Mouse (Mus musculus) spleen, postnatal 4 days (tissue): ENCODE results near the gene Nav3.

Source experiments
- DNase-seq, 2 experiments: peaks; one replicate each; pipeline ENCODE4 v3.0.0; 2022; ENCODE audit warnings: low spot score in 2 of 2

Nav3 gene

DNA sequence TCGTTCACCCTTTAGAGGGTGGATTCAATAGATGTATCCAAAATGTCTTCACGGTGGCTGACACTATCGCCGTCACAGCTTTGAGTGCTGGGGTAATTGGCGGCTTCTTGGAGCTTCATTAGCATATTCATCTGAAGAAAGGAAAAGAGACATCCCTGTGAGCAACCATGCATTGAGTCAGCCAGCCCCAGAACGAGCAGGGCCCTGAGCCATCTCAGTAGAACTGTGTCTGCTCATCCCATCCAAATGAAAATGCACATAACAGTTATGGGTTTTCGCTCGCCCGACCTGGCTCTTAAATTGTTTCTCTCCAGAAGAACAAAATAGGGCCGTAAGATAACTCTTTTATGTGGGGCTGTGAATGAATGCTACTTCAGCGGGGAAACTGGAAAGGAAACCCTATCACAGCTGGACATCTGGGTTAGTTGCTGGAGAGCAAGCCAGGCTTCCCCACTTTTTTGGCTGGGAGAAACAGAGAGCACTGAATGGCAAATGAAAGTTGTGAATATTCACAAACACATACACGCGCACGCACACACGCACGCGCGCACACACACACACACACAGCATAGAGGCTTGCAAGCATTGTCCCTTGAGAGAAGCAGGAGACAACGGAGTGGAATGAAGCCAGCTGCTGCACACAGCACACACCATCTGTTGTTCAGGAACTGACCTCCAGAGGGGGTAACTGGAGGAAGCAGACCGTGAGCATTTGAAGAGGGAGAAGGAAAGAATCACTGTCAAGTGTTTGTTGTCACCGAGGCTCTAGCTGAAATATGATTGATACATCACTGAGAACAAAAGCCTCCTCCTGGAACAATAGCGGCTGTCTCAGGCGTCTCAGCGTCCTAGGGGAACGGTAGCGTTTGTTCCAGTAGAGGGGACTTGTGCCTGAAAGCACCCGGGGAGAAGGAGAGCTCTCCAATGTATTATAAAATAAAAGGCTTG lies 771.6 kb downstream of the Nav3 start:
- no peak for DNase-seq

DNA sequence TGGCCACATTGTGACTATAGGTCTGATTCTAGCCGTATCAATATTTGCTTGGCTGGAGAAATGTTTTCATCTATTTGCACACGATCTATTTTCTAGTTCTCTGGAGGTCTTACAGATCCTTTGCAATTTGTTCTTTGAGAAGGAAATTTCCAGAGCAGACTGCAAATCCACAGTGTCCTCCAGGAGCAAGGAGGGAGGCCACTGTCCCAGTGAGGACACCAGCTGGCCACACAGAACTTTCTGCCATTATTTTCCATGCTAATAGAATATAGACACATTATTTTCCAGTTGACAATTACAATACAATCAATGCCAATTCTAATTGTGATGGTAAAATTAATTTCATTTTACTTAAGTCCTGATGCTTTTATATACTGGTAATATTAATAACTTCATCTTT lies 783.1 kb downstream of the Nav3 start:
- DNase-seq: no peak

DNA sequence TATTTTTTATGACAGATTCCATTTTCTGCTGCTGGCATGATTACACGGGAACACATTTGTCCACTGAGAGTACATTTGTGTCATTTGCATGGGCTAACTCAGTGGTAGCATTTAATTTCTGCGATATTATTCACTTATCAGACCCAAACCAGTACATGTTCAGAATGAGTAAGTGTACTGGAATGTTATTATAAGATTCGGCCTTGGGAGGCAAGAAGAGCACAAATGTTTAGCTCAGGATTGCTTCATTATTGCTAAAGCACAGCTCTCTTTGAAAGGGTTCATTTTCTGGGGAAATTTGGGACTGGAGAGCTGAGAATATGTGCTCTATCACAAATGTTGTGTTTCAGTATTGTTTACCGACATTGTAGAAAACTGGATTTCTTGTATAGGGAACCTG lies 788.6 kb downstream of the Nav3 start:
- DNase-seq: no peak

DNA sequence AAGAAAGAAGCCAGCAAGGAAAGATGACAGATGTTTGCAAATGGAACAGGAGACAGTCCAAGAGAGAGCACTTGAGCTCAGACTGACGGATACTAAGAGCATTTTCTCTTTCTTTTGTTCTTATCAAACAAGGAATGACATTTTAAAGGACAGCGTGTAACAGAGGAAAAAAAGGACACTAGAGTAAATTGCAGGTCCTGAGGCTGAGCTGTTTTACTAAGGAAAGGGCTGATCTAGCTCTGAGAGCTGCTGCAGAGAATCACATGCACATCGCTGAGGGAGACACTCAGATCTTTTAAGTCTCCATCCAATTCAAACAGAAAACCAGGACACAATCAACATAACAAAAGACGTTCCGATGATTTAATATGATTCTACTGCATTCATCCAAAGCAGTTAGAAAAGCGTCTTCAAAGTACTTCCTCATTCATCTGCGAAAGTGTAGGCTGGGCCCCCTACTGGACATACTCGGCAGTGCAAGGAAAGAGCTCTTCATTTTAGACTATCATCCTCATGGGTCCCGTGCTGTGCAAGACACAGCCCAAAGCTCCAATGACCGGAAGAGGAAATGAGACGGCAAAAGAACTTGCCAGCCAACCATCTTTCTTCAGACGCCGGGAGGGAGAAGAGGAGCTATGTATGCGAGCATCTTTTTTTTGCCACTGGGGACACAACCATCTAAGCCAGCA lies 791.2 kb downstream of the Nav3 start:
- DNase-seq: no peak

DNA sequence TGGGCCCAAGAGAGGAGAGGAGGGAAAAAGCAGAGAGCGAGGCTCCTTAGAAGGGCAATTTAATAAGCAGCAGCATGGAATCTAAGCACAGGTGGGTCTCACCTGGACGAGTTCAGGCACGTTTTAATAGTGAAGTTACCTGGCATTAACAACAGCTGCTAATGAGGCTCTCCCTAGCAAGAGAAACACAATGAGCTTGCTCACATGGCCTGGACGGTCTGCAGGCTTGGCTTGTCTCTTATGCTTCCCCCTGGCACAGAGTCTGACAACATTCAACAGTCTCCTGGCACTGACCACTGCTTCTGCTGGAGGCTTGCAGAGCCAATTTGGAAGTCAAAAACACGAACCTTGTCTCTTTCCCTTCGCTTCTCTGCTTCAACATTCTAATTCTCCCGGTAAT lies 804.5 kb downstream of the Nav3 start:
- no peak for DNase-seq

DNA sequence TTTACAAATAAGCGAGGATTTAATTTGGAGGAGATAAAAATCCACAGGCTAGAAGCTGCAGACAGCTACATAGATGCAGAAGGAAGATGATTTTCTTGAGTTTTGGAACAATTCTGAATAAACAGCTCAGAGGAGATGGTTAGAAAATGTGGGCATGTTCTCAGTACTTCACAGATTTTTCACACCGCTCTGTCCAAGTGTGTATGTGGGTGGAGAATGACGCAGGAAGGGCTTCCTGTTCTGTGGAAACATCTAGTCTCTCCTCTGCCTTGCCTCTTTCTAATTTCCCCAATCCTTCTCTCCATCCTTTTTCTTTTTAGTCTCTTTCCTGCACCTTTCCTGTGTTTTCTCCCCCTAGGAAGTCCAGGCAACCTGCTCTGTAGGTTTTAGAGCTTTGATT lies 812.4 kb downstream of the Nav3 start:
- no peak for DNase-seq

DNA sequence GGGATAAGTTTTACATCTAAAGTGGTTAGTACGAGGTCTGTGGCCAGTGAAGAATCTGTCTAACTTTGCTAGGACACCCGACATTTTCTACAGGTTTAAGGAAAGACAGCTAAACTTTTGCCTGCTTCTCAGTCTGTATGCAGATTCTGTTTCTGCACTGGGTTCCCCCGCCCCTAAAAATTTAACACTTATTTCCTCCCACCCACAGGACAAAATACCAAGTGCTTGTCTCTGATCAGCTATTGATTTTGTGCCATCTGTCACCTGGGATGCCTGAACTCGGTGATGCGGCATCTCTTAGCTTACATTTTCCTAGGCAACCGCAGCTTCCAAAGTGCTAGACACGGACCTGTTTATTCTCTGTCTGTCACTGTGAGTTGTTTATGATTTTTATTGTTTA lies 814.2 kb downstream of the Nav3 start:
- DNase-seq: no peak

DNA sequence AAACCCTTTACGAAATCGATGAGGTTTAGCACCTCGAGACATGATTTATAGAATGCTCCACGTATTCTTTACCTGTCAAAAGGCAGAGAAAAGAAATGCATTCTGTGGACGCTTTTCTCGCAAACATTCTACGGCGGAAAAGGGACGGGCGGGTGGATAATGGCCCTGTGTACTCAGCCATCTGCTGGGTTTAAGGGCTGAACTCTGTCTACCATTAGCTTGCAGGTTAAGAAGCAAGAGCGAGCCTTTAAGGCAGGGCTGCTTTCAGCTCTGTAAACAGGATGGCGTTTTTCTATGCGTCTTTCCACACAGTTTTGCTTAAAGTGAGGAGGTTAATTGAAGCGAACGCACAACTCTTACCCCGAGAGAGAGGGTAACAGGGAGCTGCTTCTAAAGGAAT lies 818.3 kb downstream of the Nav3 start:
- no peak for DNase-seq
